ENCODE assay signal across 20 mouse cellular contexts in genomic region chr6:31130522-31130921, GRCm38 (mm10).
"Had no signal": no experiment of that assay in that cellular context is flagged by ENCODE, and none has a peak within 500 bp of the region (broad histone marks: within the 10 kb centered on the region; RNA-seq: fewer than 3 reads in every experiment).

No protein-coding gene starts in this region.

- H3K36me3 ChIP-seq: intestine, embryonic 15.5 days; limb, embryonic 10.5 days; limb, embryonic 13.5 days; liver, embryonic 13.5 days; midbrain, embryonic 12.5 days; midbrain, embryonic 15.5 days had no signal

- H3K4me2 ChIP-seq: intestine, embryonic 15.5 days; limb, embryonic 13.5 days; liver, embryonic 13.5 days; lung, embryonic 14.5 days; midbrain, embryonic 12.5 days; midbrain, embryonic 15.5 days had no signal

- H3K4me1 ChIP-seq: midbrain, embryonic 12.5 days; midbrain, embryonic 15.5 days had no signal

- ATAC-seq: lung, postnatal 0 days; midbrain, embryonic 15.5 days had no signal

- H3K27me3 ChIP-seq: intestine, embryonic 15.5 days; limb, embryonic 13.5 days; liver, embryonic 13.5 days; midbrain, embryonic 12.5 days; midbrain, embryonic 15.5 days had no signal

- H3K9ac ChIP-seq: intestine, embryonic 15.5 days; limb, embryonic 13.5 days; liver, embryonic 13.5 days; lung, embryonic 14.5 days; midbrain, embryonic 12.5 days; midbrain, embryonic 15.5 days had no signal

- H3K27ac ChIP-seq: intestine, embryonic 15.5 days; limb, embryonic 10.5 days; limb, embryonic 13.5 days; liver, embryonic 13.5 days; macrophage; midbrain, embryonic 12.5 days; midbrain, embryonic 15.5 days had no signal

- H3K4me3 ChIP-seq: intestine, embryonic 15.5 days; limb, embryonic 10.5 days; limb, embryonic 13.5 days; liver, embryonic 13.5 days; midbrain, embryonic 12.5 days; midbrain, embryonic 15.5 days had no signal

- DNase-seq: kidney, adult 18-20 months; kidney, adult 9 months; kidney, postnatal 14 days; kidney, postnatal 4 days; liver; liver, embryonic 13.5 days; lung, embryonic 14.5 days; right cerebral cortex, adult 18-20 months; right cerebral cortex, postnatal 14 days; right cerebral cortex, postnatal 4 days; spleen, adult 18-20 months; thymus, adult 2 months; thymus, postnatal 25 days had no signal

- H3K9me3 ChIP-seq: intestine, embryonic 15.5 days; limb, embryonic 10.5 days; liver, embryonic 13.5 days; midbrain, embryonic 15.5 days had no signal
